Mouse (Mus musculus) adrenal gland (tissue): Measurements from ENCODE around the gene Fars2.

Experiments
- intact Hi-C: fragments of 180-260 bp; cut with DNase I; formaldehyde crosslinking; loops from one replicate; pipeline ENCODE4 v1.15.1; 2025

Fars2 gene

GRCm38 (mm10) chr13:36562447-36563441, 445.5 kb downstream of the Fars2 start:
- intact Hi-C loops: no loop called here

GRCm38 (mm10) chr13:36564764-36565315, 447.6 kb downstream of the Fars2 start:
- intact Hi-C loops: no loop called here

GRCm38 (mm10) chr13:36576781-36577180, 459.6 kb downstream of the Fars2 start:
- intact Hi-C loops: no loop called here

- intact Hi-C loops: no loop called here
These were observed 460.8 kb downstream of the Fars2 start for GRCm38 (mm10) chr13:36577916-36578568.

DNA sequence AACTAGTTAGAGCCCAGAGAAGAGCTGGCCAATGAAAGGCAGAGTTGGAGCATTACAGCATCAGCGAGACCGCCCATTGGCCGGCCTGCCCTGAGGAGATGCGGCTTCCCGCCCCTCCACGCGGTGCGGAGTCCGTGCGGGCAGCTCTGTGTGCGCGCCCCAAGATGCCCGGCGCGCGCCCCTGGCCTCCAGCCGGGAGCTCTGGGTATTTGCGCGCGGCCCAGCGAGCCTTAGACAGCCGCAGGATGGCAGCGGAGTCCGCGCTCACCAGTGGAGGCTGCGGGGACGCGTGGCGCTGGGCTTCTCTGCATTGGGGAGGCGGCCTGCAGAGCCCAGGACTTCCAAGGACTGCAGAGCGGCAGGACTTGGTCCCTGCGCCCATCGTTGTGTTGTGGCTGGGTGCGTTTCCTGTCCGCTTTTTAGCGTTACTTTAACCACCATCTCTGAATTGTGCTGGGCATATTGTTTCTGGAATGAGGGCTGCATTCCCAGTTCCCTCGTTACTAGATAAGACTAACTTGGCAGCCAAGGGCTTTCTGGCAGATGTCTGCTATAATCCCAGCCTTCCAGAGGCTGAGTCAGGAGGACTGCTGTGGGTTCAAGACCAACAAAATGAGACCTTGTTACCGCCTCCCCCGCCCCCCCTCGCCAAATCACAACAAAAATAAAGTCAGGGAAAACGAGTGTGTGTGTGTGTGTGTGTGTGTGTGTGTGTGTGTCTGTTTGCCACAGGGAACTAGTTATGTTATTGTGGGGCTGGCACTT, 461.5 kb downstream of the Fars2 start:
- intact Hi-C loops: no loop called here

DNA sequence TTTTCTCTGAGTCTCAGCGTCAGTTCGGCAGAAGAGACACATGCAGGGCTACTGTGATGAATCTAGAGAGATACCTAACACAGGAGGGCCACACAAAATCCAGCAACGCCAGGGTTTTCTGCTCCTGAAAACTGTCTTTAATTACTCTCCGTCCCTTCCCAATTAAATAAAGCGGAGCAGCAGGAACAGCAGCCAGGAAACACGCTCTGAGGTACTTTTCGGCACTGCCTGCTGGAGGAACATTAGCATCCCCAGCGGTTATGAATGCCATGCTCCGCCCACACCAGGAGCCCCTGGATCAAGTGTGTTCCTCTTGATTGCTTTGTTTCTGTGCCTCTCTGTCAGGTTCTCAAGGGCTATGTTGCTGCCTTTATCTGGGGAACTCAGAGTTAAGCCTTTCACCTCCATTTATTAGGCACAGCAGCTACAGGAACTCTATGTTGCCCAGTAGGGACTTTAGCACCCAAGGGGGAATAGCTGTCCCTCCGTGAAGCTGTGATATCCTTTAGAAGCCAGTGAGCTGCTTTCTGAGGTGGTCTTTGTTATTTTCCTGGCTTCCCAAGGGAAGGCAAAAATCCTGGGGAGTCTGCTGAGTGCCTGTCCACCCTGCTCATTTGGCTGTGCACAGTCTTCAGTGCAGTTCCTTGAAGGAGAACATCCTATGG, 465.3 kb downstream of the Fars2 start:
- intact Hi-C loops: no loop called here

DNA sequence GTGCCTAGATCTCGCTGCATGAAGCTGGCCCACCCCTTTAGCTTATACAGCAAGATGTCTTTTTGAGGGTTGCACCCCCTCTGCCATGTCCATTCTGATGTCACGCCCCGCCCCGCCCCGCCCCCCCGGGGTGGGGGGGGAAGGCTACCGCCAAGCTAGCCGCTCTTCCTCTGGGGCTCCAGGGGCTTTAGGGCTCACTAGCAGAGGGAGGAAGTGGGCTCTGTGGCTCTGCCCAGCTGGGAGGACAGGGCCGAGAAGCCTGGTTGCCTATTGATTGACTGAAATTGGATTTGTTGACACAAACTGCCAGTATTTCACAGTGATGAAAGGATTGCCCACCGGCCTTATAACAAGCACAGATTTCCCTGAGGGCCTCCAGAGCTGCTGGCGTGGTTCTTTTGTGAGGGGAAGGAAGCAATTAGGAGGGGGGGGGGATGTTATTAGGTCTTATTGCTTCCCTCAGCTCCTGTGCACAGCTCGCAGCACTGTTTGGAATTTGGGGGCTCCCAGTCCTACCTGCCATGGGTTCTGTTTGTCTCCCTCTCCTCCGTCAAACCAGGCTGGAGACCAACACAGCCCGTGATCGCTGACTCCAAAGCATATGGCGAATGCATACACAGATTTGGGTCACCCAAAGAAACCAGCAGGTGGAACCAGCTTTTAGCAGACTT, 466.4 kb downstream of the Fars2 start:
- intact Hi-C loops: no loop called here

DNA sequence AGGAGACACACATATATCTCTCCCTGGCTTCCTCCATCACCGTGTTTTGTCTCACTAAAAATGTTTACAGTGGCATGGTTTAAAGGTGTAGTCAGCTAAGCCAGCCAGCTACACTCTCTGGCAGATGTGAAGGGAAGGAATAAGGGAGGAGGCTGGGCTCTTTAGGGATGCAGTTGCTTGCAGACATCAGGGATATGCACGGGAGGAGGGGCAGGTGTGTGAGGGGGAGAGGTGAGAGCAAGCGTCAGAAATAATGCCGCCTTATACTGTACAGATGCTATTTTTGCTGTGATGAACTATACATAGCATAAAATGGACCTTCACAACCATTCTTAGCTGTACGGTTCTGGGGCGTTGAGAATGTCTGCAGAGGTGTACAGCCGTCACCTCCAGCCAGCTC, 467.0 kb downstream of the Fars2 start:
- intact Hi-C loops: no loop called here

- intact Hi-C loops: no loop called here
These were observed 471.9 kb downstream of the Fars2 start for GRCm38 (mm10) chr13:36589092-36589491.

- intact Hi-C loops: no loop called here
These were observed 475.1 kb downstream of the Fars2 start for GRCm38 (mm10) chr13:36592291-36592690.

- intact Hi-C loops: no loop called here
These were observed 489.5 kb downstream of the Fars2 start for GRCm38 (mm10) chr13:36606717-36607116.

DNA sequence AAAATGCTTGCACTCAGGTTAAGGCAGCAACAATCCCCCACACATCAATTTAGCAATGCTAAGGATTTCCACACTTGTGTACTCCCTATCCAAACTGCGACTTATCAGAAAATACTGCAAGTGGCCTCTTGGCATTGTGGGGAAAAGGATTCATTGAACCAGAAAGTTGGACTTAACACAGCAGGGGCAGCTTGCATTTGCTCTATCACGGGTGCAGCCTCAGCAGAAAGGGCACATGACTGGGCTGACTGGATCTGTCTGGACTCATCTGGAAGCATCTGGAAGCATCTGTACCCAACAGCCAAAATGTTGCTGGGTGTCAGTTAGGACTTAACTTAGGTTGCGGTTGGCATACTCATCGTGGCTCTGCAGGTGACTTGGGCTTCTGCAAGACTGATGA, 490.7 kb downstream of the Fars2 start:
- intact Hi-C loops: no loop called here

- intact Hi-C loops: no loop called here
These were observed 493.2 kb downstream of the Fars2 start for GRCm38 (mm10) chr13:36610426-36610825.

GRCm38 (mm10) chr13:36612785-36613750, 495.9 kb downstream of the Fars2 start:
- intact Hi-C loops: no loop called here

DNA sequence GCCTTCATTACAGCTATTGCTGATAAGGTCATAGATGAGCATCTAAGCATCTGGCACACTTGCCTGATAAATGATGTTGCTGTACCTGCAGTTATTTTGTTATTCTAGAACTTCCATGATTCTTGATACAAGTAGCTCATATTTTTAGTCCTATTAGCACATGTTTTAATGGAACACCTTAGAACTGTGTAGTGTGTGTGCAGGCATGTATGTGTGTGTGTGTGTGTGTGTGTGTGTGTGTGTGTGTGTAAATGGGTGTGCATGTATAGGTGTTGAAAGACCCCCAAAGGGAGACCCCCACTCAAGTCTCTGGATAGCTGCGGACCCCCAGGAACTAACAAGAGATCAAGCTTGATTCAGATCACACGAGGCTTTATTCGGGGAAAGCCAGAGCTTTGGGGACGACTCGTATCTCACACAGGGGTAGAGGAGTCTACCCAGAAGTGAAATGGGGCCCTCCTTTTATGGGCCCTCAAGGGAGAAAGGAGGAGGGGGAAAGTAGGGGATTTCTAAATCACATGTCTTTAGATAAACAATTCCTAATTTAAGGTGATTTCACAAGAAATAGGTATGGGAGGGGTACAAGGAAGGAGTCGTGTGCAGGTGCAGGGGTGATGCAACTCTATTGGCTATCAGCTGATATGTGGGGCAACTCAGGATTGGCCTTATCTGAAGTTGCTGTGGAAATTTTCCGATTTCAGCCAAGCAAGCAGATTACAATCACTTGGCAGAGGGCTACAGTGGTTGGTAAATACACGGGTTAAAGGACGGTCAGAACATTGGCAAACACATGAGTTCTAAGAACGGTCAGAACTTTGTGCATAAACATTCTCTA, 503.5 kb downstream of the Fars2 start:
- intact Hi-C loops: no loop called here

DNA sequence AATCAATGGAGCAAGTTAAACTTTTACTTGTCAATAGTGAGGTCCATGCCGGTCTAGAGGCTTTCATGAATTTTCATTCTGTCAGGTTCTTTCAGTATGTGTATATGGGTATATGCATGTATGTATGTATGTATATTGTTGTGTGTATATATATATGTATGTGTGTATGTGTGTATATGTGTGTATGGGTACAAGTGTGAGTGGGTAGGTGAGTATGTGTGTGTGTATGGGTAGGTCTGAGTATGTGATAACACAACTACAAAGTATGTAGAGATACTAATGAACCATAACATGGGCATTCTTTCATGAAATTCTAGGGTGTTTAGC, 504.1 kb downstream of the Fars2 start:
- intact Hi-C loops: no loop called here

DNA sequence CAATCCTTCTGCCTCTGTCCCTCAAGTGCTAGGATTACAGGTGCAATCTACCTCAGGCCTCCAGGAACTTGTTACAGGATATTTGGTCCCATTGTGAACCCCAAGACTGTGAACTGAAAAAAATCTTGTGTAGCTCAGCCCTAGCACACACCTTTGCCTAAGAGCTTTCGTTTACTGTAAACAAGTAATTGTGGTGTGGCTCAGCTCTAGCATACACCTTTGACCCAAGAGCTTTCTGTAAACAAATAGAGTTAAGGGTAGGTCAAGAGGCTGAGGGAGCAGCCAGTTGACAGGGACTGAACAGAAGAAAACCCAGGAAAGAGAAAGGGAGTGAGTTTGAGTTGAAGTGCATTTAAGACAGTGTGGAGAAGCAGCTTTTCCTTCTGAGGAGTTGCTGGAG, 506.3 kb downstream of the Fars2 start:
- intact Hi-C loops: no loop called here

- intact Hi-C loops: no loop called here
These were observed 511.9 kb downstream of the Fars2 start for GRCm38 (mm10) chr13:36629154-36629553.
